Mouse (Mus musculus) stomach, embryonic 16.5 days (tissue): Measurements from ENCODE around the gene Misp. TPM values are rescaled to one million over a fixed set of nuclear protein-coding genes. Genes with fewer than 3 reads are reported as not detected.

Source experiments
- ATAC-seq: fragments of 200-750 bp; cut with Nextera tagmentation; 2 replicates; pipeline ENCODE4 v1.8.0; 2017; ENCODE audit warnings: moderate number of reproducible peaks, moderate TSS enrichment; ENCODE audit not compliant: insufficient read depth, low FRiP score
- H3K27ac ChIP-seq: fragments of 300-500 bp; sonication (generic); 2 replicates; pipeline ENCODE4 v1.5.1; 2014; ENCODE audit warnings: low read length
- H3K27me3 ChIP-seq: fragments of 300-500 bp; sonication (generic); 2 replicates; pipeline ENCODE4 v1.6.1; 2014; ENCODE audit warnings: low read length, control low read depth, mixed read lengths; ENCODE audit not compliant: control insufficient read depth, insufficient read depth
- H3K36me3 ChIP-seq: fragments of 300-500 bp; sonication (generic); 2 replicates; pipeline ENCODE4 v1.6.1; 2014; ENCODE audit warnings: low read length; ENCODE audit not compliant: control insufficient read depth, insufficient read depth
- H3K4me1 ChIP-seq: fragments of 300-500 bp; sonication (generic); 2 replicates; pipeline ENCODE4 v1.6.1; 2014; ENCODE audit warnings: low read length, control low read depth, mixed read lengths; ENCODE audit not compliant: control insufficient read depth, insufficient read depth
- H3K4me2 ChIP-seq: fragments of 300-500 bp; sonication (generic); 2 replicates; pipeline ENCODE4 v1.6.1; 2014; ENCODE audit warnings: low read depth, low read length, mixed read lengths
- H3K4me3 ChIP-seq: fragments of 300-500 bp; sonication (generic); replicated peaks from 2 replicates; pipeline ENCODE4 v1.5.1; 2014; ENCODE audit warnings: mild to moderate bottlenecking, low read length
- H3K9ac ChIP-seq: fragments of 300-500 bp; sonication (generic); 2 replicates; pipeline ENCODE4 v1.6.1; 2014; ENCODE audit warnings: low read length
- H3K9me3 ChIP-seq: fragments of 300-500 bp; sonication (generic); replicated peaks from 2 replicates; pipeline ENCODE4 v1.6.1; 2016; ENCODE audit warnings: low read length, control low read depth; ENCODE audit not compliant: control insufficient read depth
- WGBS: fragments of 180-500 bp; shearing (Covaris S2); extraction: QIAGEN DNeasy Blood & Tissue Kit; methylation state at CpG from one replicate; pipeline ENCODE4 v1.1.7; 2014; 5-methylcytosine and 5-hydroxymethylcytosine counted together
- polyA plus RNA-seq: library from polyadenylated mRNA; unstranded; fragments of >200 nt; fragmentation: Nextera tagmentation; extraction: Ambion mirVana; gene quantifications from 2 replicates; pipeline ENCODE4 v1.2.1, GENCODE M21; 2015

The Misp gene
- polyA plus RNA-seq, 1 experiment from 2014 or later, result 50.6 TPM

GRCm38 (mm10) chr10:79865801-79866295, 45.1 kb downstream of the Misp start:
- no peak overlapping the region for H3K4me3 ChIP-seq
- H3K4me2 ChIP-seq, result no peak overlapping the region
- no peak overlapping the region; the same call in 1 of the 2 replicates for H3K27ac ChIP-seq
- no peaks in the 10 kb centered on the region for H3K27me3 ChIP-seq
- no peak overlapping the region for H3K9ac ChIP-seq
- 0 out of 2 replicates have a peak, but pooled peaks cover 3% of the 10 kb centered on the region for H3K4me1 ChIP-seq
- no peaks in the 10 kb centered on the region for H3K9me3 ChIP-seq
- WGBS, result 64% methylated on average over 19 of the region's 19 CpGs
- no peak for ATAC-seq
- H3K36me3 ChIP-seq, result peaks cover 24% of the 10 kb centered on the region

DNA sequence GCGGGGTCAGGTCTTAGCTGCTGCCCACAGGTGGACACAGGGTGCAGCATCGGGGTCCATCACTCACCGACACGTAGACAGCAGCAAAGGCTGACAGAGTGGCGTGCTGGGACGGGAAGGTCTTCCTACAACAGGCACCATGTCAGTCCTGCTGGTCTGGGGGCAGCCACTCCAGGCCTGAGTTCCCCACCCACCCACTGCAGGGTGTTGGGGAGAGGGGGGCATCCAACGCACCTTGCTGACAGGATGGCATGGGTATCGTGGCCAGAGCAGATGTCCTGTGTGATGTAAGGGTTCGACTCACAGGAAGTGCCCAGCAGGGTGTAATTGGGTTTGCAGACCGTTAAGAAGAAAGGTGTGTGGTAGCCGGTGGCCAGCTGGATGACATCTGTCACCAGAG, 45.8 kb downstream of the Misp start:
- Histone ChIP-seq H3K4me2 (no peak overlapping the region), H3K27ac (no peak overlapping the region), H3K4me3 (no peak overlapping the region), H3K9ac (no peak overlapping the region), H3K4me1 (0 out of 2 replicates have a peak, but pooled peaks cover 3% of the 10 kb centered on the region), H3K27me3 (no peaks in the 10 kb centered on the region), H3K36me3 (peaks cover 19% of the 10 kb centered on the region), H3K9me3 (no peaks in the 10 kb centered on the region)
- no peak for ATAC-seq
- WGBS, result 72% methylated on average over 11 of the region's 11 CpGs

DNA sequence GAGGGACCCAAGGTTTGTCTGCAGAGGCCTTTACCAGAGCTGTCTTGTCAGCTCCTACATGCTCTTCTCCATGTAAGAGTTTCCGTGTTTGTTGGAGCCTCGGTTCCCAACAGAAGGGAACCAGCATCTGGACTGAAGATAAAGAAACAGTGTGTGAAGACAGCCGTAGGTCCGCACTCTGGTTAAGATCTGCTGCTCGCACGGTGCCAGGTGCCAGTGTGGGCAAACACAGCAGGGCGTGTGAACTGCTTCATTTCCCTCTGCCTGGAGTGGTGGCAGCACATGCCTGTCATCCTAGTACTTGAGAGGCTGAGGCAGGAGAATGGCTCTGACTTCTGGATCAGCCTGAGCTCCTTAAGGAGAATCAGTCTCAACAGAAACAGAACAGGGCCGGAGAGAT, 51.1 kb downstream of the Misp start:
- Histone ChIP-seq H3K36me3 (no peaks in the 10 kb centered on the region), H3K27ac (no peak overlapping the region), H3K9ac (no peak overlapping the region), H3K9me3 (no peaks in the 10 kb centered on the region), H3K27me3 (no peaks in the 10 kb centered on the region), H3K4me2 (no peak overlapping the region), H3K4me1 (peaks cover 8% of the 10 kb centered on the region), H3K4me3 (no peak overlapping the region)
- 84% methylated on average over 8 of the region's 8 CpGs for WGBS
- no peak for ATAC-seq

- no peak for ATAC-seq
- H3K27me3 ChIP-seq, result no peaks in the 10 kb centered on the region
- H3K27ac ChIP-seq, result no peak overlapping the region
- H3K9ac ChIP-seq, result no peak overlapping the region
- no peaks in the 10 kb centered on the region for H3K36me3 ChIP-seq
- H3K4me3 ChIP-seq, result no peak overlapping the region; the same call in 1 of the 2 replicates
- H3K4me2 ChIP-seq, result no peak overlapping the region
- WGBS, result 37% methylated on average over 3 of the region's 3 CpGs
- no peaks in the 10 kb centered on the region for H3K9me3 ChIP-seq
- H3K4me1 ChIP-seq, result peaks cover 8% of the 10 kb centered on the region
Measured at GRCm38 (mm10) chr10:79872862-79873261, 52.1 kb downstream of the Misp start.

DNA sequence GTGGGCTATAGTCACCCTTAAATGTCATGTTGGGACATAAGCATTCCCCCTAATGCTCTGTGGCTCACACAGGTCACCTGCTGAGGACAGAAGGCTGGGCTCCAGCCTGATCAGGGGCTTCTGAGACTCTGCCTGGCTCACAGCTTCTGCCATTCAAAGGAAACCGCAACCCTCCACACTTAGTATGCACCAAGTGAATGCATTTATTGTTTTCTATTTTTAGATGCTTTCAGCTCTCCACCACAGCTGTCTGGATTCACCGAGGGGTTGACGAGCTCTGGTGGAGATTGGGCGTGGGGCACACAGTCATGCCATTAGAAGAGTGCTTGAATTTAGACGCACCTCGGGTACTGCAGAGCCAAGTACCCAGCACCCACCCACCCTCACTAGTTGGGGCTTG, 52.5 kb downstream of the Misp start:
- Histone ChIP-seq H3K9me3 (no peaks in the 10 kb centered on the region), H3K4me3 (peak overlapping the region; percentile 67), H3K36me3 (no peaks in the 10 kb centered on the region), H3K27ac (no peak overlapping the region), H3K4me1 (peaks cover 8% of the 10 kb centered on the region), H3K4me2 (peak overlapping the region; percentile 99), H3K27me3 (no peaks in the 10 kb centered on the region), H3K9ac (peak overlapping the region; percentile 85)
- WGBS, result 10% methylated on average over 6 of the region's 6 CpGs
- no peak for ATAC-seq

- 0 out of 2 replicates have a peak overlapping the region, but pooled peaks have one; percentile 16 for H3K27ac ChIP-seq
- peak overlapping the region; percentile 85 for H3K9ac ChIP-seq
- H3K4me3 ChIP-seq, result peak overlapping the region; percentile 67
- H3K27me3 ChIP-seq, result no peaks in the 10 kb centered on the region
- peaks cover 8% of the 10 kb centered on the region for H3K4me1 ChIP-seq
- WGBS, result 2% methylated on average over 26 of the region's 26 CpGs
- ATAC-seq, result no peak
- no peaks in the 10 kb centered on the region for H3K9me3 ChIP-seq
- no peaks in the 10 kb centered on the region for H3K36me3 ChIP-seq
- peak overlapping the region; percentile 99 for H3K4me2 ChIP-seq
Measured at GRCm38 (mm10) chr10:79873715-79874289, 53.0 kb downstream of the Misp start.

GRCm38 (mm10) chr10:79874290-79874862, 53.6 kb downstream of the Misp start, which contains the start of the genes Prtn3 and Plppr3:
Prtn3 (plus strand) TSS chr10:79874476.
Plppr3 (minus strand) TSS chr10:79874634.
- no peaks in the 10 kb centered on the region for H3K9me3 ChIP-seq
- peak within 1 kb of the TSS; percentile 85 for H3K9ac ChIP-seq
- no peaks in the 10 kb centered on the region for H3K36me3 ChIP-seq
- H3K27me3 ChIP-seq, result no peaks in the 10 kb centered on the region
- peak within 1 kb of the TSS; percentile 67 for H3K4me3 ChIP-seq
- 0 out of 2 replicates have a peak within 1 kb of the TSS, but pooled peaks have one; percentile 16 for H3K27ac ChIP-seq
- H3K4me1 ChIP-seq, result peaks cover 8% of the 10 kb centered on the region
- whole genome bisulfite sequencing, result under 1% methylated on average over 56 of the region's 57 CpGs
- ATAC-seq, result peak; percentile 76
- H3K4me2 ChIP-seq, result peak within 1 kb of the TSS; percentile 99

DNA sequence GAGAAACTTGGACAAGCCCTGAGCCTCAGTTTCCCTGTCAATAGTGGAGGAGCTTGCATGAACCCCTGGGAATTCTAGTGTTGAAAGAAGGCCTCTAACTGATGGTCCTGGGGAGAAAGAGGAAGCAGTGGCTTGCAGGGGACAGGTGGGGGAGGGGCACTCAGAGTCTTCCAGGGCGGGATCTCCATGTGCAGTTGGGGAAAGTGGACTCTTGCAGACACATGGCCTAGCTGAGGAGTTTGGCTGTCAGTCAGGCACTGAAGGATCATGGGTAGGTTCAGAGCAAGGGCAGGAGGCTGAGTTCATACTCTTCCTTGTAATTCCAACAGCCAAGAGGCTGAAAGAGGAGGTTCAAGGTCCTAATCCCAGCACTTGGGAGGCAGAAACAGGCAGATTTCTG, 56.4 kb downstream of the Misp start:
- Histone ChIP-seq H3K9ac (no peak overlapping the region), H3K27me3 (no peaks in the 10 kb centered on the region), H3K4me2 (no peak overlapping the region), H3K4me1 (peaks cover 8% of the 10 kb centered on the region), H3K36me3 (no peaks in the 10 kb centered on the region), H3K9me3 (no peaks in the 10 kb centered on the region), H3K27ac (no peak overlapping the region), H3K4me3 (no peak overlapping the region)
- 36% methylated on average over 1 of the region's 1 CpGs for WGBS
- ATAC-seq, result no peak

GRCm38 (mm10) chr10:79877757-79878156, 57.0 kb downstream of the Misp start:
- no peaks in the 10 kb centered on the region for H3K36me3 ChIP-seq
- H3K27me3 ChIP-seq, result no peaks in the 10 kb centered on the region
- ATAC-seq, result no peak
- no peak overlapping the region for H3K4me2 ChIP-seq
- no peak overlapping the region for H3K4me3 ChIP-seq
- H3K9ac ChIP-seq, result no peak overlapping the region
- peaks cover 8% of the 10 kb centered on the region for H3K4me1 ChIP-seq
- WGBS, result 55% methylated on average over 12 of the region's 12 CpGs
- H3K9me3 ChIP-seq, result no peaks in the 10 kb centered on the region
- no peak overlapping the region for H3K27ac ChIP-seq
